Mouse (Mus musculus) brain, embryonic 14.5 days (tissue): ENCODE data around the gene Satb2.

Source experiments
- CTCF ChIP-seq: fragments of 200-500 bp; IDR thresholded peaks from 2 replicates; pipeline ENCODE4 v1.5.1; 2012; ENCODE audit warnings: inconsistent platforms, mild to moderate bottlenecking, moderate library complexity, borderline replicate concordance; ENCODE audit not compliant: insufficient read depth, insufficient read length; ENCODE audit errors: extremely low read depth
- POLR2A ChIP-seq: fragments of 200-500 bp; IDR thresholded peaks from 2 replicates; pipeline ENCODE4 v1.6.1; 2012; ENCODE audit warnings: mild to moderate bottlenecking, inconsistent platforms, borderline replicate concordance; ENCODE audit not compliant: poor library complexity, insufficient read depth, insufficient read length, severe bottlenecking; ENCODE audit errors: extremely low read depth

DNA sequence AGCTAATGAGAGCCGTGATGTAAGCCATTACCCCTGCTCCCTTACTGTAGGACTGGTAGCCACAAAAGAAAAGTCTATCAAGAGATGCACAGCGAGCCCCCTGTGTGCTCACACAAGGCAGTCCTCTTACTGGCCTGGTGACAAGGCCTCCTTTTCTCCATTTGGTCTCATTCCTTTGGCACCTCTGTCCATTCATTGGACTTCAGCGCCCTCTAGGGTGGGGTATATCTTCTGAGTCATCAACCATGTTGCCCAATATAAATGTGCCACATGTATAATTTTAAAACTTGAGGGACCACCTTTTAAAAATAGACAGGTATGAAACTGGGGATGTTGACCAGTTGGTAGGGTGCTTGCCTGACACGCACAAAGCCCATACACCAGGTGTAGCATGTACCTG, 13.2 kb upstream of the Satb2 start:
- TF ChIP-seq CTCF, result no peak
- no peak for TF ChIP-seq POLR2A
